Mouse (Mus musculus) gonadal fat pad, adult 2 months (tissue): Measurements from ENCODE around the gene Btnl4. TPM values are rescaled to one million over a fixed set of nuclear protein-coding genes. Genes with fewer than 3 reads are reported as not detected.
"Not testable (repeated sequence)": the region's sequence is repeated elsewhere in the genome, so short reads cannot be mapped to it uniquely, and the experiment has no call there.

Experiments
- DNase-seq: peaks from one replicate; pipeline ENCODE4 v3.0.0-alpha.2; 2012; ENCODE audit warnings: low read depth
- polyA plus RNA-seq: library from polyadenylated mRNA; depleted of rRNA; stranded (reverse); fragments of >200 nt; gene quantifications from 2 replicates; pipeline ENCODE4 v1.2.3, GENCODE M21; 2012; rRNA removed

Gene Btnl4
- polyA plus RNA-seq, result 0.11 TPM in 1 of 2 replicates, not detected in the other

DNA sequence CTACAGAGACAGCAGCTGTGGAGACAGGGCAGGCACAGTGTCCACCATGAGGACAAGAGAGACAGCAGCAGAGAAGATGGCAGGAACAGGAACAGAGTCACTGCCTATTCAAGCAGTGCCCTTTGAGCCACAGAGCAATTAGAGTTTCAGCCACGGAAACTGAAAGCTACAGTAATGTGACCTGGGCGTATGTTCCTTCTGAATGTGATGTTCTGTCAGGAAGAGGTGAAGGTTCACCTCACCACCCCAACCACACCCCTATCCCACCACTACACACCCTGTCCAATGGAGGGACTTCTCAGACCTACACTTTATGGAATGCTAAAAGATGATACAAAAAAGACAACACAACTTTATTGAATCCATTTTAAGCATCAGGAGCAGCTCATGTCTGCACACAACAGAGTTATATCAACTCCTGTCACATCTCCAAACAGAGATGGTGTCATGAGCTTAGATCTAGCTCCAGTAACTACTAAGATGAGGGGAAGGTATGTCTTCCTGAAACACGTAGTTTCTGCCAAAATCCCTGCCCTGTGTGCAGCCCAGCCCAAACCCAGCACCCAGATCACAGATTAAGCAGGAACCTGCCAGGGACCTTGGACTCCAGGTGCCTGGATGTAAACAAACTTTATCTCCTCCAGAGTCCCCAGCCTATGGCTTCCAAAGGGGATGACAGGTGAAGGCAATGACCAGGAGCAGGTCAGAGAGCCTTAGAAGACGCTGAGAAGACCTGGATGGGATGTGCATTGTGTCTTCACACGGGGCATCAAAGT is at the start of gene Btnl4:
Gene Btnl4, minus strand, starts transcription at position 81 of the 776 bp plus-strand sequence.
- DNase-seq, result not testable (repeated sequence)

GRCm38 (mm10) chr17:34519001-34519400 is 41.9 kb upstream of the Btnl4 start:
- DNase-seq, result no peak

- not testable (repeated sequence) for DNase-seq
These were observed 41.5 kb upstream of the Btnl4 start for GRCm38 (mm10) chr17:34518571-34518970.

- DNase-seq, result no peak
These were observed 40.7 kb upstream of the Btnl4 start for GRCm38 (mm10) chr17:34517795-34518194.

DNA sequence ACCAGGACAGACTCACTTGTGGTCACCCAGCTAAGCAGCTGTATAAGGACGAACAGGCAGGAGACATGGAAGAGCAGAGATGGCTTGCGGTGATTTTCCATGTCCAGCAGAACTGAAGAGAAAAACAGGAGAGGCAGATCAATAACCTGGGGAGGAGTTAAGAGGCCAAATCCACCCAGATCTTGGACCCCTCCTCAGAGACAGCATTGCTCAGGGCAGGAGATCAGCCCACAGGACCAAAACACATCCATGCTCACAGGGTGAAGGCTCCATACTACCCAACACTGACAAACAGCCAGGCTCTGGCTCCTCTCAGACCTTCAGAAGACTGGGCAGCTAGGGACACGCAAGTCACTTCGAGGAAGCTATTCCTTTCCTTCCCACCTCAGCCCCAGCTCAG is 40.1 kb upstream of the Btnl4 start, which contains the start of gene Btnl6:
Gene Btnl6, minus strand, starts transcription at position 101 of the 400 bp plus-strand sequence.
- DNase-seq, result no peak

GRCm38 (mm10) chr17:34516514-34516913 is 39.4 kb upstream of the Btnl4 start:
- DNase-seq, result no peak

DNA sequence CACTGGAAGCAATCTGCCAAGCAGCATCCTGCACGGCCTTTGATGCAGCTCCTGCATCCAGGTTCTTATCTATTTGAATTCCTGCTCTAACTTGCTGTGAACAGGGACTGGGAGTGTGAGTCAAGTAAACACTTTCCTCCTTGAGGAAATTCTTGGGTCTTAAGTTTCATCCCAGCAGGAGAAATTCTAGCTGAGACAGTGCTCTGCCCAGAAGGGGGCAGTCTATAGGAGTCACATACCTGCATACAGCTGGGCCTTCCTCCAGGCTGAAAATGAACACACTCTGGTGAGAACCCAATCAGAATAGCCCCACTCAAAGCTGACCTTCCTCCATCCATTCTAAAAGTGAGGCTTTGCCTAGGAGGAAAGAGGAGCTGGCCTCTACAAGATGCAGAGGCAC is 34.6 kb upstream of the Btnl4 start:
- not testable (repeated sequence) for DNase-seq

DNA sequence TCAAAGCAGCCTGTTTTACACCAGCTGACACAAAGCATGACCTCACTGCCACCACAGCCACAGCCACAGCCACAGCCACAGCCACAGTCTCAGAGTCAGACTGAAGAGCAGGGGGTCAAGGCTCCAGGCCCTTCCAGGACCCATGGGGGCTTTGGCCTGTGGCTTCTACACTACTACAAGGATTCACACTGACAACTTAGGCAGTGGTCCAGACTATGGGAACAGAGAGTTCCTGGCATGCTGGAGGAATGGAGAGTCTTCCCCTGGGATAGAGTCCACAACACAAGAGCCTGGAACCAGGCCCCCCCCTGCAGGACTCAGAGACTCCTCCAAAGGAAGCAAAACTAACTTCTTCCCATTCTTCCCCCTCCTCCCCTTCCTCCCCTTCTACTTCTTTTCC is 30.5 kb upstream of the Btnl4 start:
- DNase-seq, result no peak

DNA sequence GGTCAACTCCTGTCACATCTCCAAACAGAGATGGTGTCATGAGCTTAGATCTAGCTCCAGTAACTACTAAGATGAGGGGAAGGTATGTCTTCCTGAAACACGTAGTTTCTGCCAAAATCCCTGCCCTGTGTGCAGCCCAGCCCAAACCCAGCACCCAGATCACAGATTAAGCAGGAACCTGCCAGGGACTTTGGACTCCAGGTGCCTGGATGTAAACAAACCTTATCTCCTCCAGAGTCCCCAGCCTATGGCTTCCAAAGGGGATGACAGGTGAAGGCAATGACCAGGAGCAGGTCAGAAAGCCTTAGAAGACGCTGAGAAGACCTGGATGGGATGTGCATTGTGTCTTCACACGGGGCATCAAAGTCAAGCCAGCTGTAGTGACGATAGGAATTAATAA is 20.6 kb upstream of the Btnl4 start:
- not testable (repeated sequence) for DNase-seq

DNA sequence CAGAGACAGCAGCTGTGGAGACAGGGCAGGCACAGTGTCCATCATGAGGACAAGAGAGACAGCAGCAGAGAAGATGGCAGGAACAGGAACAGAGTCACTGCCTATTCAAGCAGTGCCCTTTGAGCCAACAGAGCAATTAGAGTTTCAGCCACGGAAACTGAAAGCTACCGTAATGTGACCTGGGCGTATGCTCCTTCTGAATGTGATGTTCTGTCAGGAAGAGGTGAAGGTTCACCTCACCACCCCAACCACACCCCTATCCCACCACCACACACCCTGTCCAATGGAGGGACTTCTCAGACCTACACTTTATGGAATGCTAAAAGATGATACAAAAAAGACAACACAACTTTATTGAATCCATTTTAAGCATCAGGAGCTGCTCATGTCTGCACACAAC is 20.2 kb upstream of the Btnl4 start:
- DNase-seq, result not testable (repeated sequence)

GRCm38 (mm10) chr17:34496539-34496938 is 19.4 kb upstream of the Btnl4 start:
- DNase-seq, result no peak

DNA sequence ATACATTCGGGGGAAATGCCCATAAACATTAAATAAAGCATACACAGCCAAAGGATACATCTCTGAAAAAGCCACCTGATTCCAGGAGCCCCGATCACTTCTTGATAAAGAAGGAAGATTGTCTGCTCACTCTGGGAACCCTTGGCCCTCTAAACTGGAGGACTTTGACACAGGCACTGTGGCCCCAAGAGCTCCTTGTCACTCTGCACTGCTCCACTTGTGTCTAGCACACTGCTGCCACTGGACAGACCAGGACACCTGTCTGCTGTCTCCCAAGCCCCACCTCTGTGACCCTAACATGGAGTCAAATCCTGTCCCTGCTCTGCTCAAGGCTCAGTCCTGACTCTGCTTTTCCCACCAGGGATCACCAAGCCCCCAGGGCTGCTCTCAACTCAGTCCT is 18.0 kb upstream of the Btnl4 start:
- DNase-seq, result not testable (repeated sequence)

DNA sequence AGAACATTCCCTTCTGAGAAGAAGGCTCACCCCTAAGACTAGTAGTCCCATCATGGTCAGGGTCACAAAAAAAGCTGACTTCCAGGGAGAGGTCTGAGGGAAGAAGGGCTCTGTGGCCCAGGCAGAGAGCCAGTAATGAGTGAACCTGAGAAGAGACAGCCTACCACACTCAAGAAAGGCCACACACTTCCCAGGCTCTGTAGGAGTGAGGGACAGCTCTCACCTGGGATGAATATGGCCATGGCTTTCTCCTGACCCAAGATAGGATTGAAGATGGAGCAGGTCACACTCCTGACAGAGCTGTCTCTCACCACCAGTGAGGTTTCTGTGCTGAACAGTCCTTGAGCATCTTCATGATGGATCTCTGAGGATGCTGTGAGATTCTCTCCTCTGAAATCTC is 15.7 kb upstream of the Btnl4 start:
- DNase-seq, result no peak

DNA sequence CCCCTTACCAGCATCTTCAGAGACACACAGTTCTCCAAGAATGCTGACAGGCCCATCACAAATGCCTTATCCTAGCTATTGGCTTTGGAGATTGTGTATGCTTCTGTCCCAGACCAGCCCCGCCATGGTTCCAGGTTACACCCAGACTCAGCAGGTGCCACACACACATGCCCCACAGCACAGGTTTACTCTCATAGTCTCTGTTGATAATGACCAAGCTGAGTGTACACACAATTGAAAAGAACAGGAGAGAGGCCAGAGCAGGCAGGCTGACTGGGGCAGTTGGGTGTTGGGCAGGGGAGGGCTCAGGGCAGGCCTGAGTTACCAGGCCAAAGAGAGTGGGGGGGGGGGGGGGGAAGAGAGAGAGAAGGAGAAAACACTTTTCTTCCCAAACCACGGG is 691 bp downstream of the Btnl4 start:
- no peak for DNase-seq

DNA sequence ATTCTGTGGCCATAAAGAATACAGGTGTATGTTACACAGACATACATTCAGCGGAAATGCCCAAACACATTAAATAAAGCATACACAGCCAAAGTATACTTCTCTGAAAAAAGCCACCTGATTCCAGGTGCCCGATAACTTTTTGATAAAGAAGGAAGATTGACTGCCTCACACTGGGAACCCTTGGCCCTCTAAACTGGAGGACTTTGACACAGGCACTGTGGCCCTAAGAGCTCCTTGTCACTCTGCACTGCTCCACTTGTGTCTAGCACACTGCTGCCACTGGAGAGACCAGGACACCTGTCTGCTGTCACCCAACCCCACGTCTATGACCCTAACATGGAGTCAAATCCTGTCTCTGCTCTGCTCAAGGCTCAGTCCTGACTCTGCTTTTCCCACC is 2.1 kb downstream of the Btnl4 start:
- no peak for DNase-seq

DNA sequence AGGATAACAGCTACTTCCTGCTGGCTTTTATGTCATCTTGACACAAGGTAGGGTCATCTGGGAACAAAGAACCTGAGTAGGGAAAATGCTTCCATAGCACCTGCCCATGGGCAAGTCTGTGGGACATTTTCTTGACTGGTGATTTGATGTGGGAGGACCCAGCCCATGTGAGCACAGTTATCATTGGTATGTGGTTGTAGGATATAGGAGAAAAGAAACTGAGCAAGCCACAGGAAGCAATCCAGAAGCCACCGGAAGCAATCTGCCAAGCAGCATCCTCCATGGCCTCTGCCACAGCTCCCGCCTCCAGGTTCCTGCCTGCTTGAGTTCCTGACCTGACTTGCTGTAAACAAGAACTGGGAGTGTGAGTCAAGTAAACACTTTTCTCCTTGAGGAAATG is 6.6 kb downstream of the Btnl4 start:
- no peak for DNase-seq

DNA sequence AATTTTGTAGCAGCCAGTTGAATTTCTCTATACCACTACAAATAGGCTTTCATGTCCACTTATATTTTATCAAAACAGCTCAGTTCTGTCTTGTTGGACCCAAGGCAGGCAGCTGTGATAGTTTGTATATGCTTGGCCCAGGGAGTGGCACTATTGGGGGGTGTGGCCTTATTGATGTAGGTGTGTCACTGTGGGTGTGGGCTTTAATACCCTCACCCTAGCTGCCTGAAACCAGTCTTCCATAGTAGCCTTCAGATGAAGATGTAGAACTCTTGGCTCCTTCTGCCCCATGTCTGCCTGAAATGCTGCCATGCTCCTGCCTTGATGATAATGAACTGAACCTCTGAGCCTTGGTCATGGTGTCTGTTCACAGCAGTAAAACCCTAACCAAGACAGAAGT is 11.2 kb downstream of the Btnl4 start:
- DNase-seq, result not testable (repeated sequence)

- DNase-seq, result no peak
These were observed 17.9 kb downstream of the Btnl4 start for GRCm38 (mm10) chr17:34459255-34459654.

DNA sequence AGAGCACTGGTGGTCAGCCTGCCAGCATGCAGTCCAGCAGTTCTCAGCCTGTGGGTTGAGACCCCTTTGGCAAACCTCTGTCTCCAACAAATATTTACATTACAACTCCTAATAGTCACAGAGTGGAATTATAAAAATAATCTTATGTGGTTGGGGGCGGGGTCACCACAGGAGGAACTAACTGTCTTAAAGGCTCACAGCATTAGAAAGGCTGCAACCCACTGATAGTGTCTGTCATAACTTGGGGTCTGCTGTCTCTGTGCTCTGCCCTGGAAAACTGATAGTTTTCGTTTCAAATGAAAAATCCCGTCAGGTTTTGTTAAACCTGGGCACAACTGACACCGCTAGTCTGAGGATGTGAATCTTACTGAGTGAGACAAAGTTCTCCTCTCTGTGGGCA is 19.4 kb downstream of the Btnl4 start:
- no peak for DNase-seq

GRCm38 (mm10) chr17:34448473-34449041 is 28.6 kb downstream of the Btnl4 start:
- DNase-seq, result no peak

GRCm38 (mm10) chr17:34441990-34442389 is 35.1 kb downstream of the Btnl4 start:
- no peak for DNase-seq

- DNase-seq, result no peak
These were observed 37.3 kb downstream of the Btnl4 start for GRCm38 (mm10) chr17:34439795-34440194.

- DNase-seq, result no peak
These were observed 38.5 kb downstream of the Btnl4 start for GRCm38 (mm10) chr17:34438588-34438987.
